Mouse (Mus musculus) MEL (cell line): ENCODE results near the gene Fam19a4. TPM values are rescaled to one million over a fixed set of nuclear protein-coding genes. Genes with fewer than 3 reads are reported as not detected.

ENCODE experiments used
- DNase-seq: peaks from one replicate; pipeline ENCODE4 v3.0.0; 2011; ENCODE audit warnings: low read depth, low spot score
- H3K27ac ChIP-seq: 2 replicates; pipeline ENCODE4 v1.5.1; 2012; ENCODE audit warnings: low read depth, mild to moderate bottlenecking, control low read depth, low read length, moderate library complexity; ENCODE audit not compliant: control insufficient read depth
- H3K27me3 ChIP-seq, 2 experiments: fragments of 150-350 bp in 1 of 2; sonication (generic) in 1 of 2; 2 replicates each; pipeline ENCODE4 v1.6.1; 2012; ENCODE audit warnings: low read length in 2 of 2, mild to moderate bottlenecking in 2 of 2, improper control_type of control experiment in 1 of 2, moderate library complexity in 1 of 2; ENCODE audit not compliant: insufficient read depth in 2 of 2, control insufficient read depth in 1 of 2
- H3K36me3 ChIP-seq, 2 experiments: 2 replicates each; pipeline ENCODE4 v1.6.1; 2012 to 2014; ENCODE audit warnings: low read length in 2 of 2, improper control_type of control experiment in 1 of 2, inconsistent platforms in 1 of 2, mild to moderate bottlenecking in 1 of 2; ENCODE audit not compliant: insufficient read depth in 2 of 2, control insufficient read depth in 1 of 2
- H3K4me1 ChIP-seq, 2 experiments: fragments of 150-350 bp in 1 of 2; sonication (generic) in 1 of 2; 2 replicates each; pipeline ENCODE4 v1.6.1; 2012; ENCODE audit warnings: low read length in 2 of 2, improper control_type of control experiment in 1 of 2, mild to moderate bottlenecking in 1 of 2; ENCODE audit not compliant: insufficient read depth in 2 of 2, control insufficient read depth in 1 of 2
- H3K4me3 ChIP-seq, 2 experiments: fragments of 150-350 bp in 1 of 2; sonication (generic) in 1 of 2; 2 replicates each; pipeline ENCODE4 v1.5.1; 2012; ENCODE audit warnings: low read depth in 2 of 2, low read length in 2 of 2, mild to moderate bottlenecking in 2 of 2, moderate library complexity in 2 of 2, control low read depth in 1 of 2, improper control_type of control experiment in 1 of 2; ENCODE audit not compliant: control insufficient read depth in 1 of 2, insufficient read depth in 1 of 2
- H3K79me2 ChIP-seq: 2 replicates; pipeline ENCODE4 v1.6.1; 2012; ENCODE audit warnings: mild to moderate bottlenecking, low read length, moderate library complexity; ENCODE audit not compliant: control insufficient read depth, poor library complexity, insufficient read depth
- H3K9ac ChIP-seq: 2 replicates; pipeline ENCODE4 v1.6.1; 2012; ENCODE audit warnings: low read depth, mild to moderate bottlenecking, control low read depth, low read length, moderate library complexity; ENCODE audit not compliant: control insufficient read depth, poor library complexity, severe bottlenecking
- H3K9me3 ChIP-seq: fragments of 150-350 bp; sonication (generic); replicated peaks from 2 replicates; pipeline ENCODE4 v1.6.1; 2012; ENCODE audit warnings: mild to moderate bottlenecking, low read length, improper control_type of control experiment, moderate library complexity; ENCODE audit not compliant: insufficient read depth
- CTCF ChIP-seq, 3 experiments: IDR thresholded peaks in 2 of 3; conservative IDR thresholded peaks in 1 of 3; 2 replicates each; pipeline ENCODE4 v1.5.1; 2011 to 2012; ENCODE audit warnings: low read length in 3 of 3, low read depth in 2 of 3, mild to moderate bottlenecking in 2 of 3, improper control_type of control experiment in 1 of 3, inconsistent platforms in 1 of 3, mixed read lengths in 1 of 3, moderate library complexity in 1 of 3; ENCODE audit not compliant: control insufficient read depth in 1 of 3, insufficient read depth in 1 of 3, poor library complexity in 1 of 3, severe bottlenecking in 1 of 3
- E2F4 ChIP-seq: IDR thresholded peaks from 2 replicates; pipeline ENCODE4 v1.6.1; 2011; ENCODE audit warnings: low read depth, low read length, improper control_type of control experiment, borderline replicate concordance
- ELF1 ChIP-seq: IDR thresholded peaks from 2 replicates; pipeline ENCODE4 v1.6.1; 2014; ENCODE audit warnings: low read depth, mild to moderate bottlenecking, inconsistent platforms, low read length, improper control_type of control experiment, moderate library complexity
- EP300 ChIP-seq, 2 experiments: IDR thresholded peaks; 2 replicates each; pipeline ENCODE4 v1.6.1; 2011; ENCODE audit warnings: improper control_type of control experiment in 2 of 2, low read length in 2 of 2, low read depth in 1 of 2, mild to moderate bottlenecking in 1 of 2
- ETS1 ChIP-seq: IDR thresholded peaks from 2 replicates; pipeline ENCODE4 v1.6.1; 2012; ENCODE audit warnings: low read depth, mild to moderate bottlenecking, inconsistent platforms, low read length, improper control_type of control experiment, moderate library complexity
- MAX ChIP-seq: IDR thresholded peaks from 2 replicates; pipeline ENCODE4 v1.6.1; 2011; ENCODE audit warnings: low read length, improper control_type of control experiment
- MAZ ChIP-seq: IDR thresholded peaks from 2 replicates; pipeline ENCODE4 v1.6.1; 2012; ENCODE audit warnings: low read depth, mild to moderate bottlenecking, inconsistent platforms, low read length, improper control_type of control experiment
- MYB ChIP-seq: IDR thresholded peaks from 2 replicates; pipeline ENCODE4 v1.6.1; 2011; ENCODE audit warnings: mild to moderate bottlenecking, low read depth, low read length, improper control_type of control experiment
- MYC ChIP-seq: IDR thresholded peaks from 2 replicates; pipeline ENCODE4 v1.6.1; 2011; ENCODE audit warnings: low read depth, mild to moderate bottlenecking, low read length, improper control_type of control experiment, moderate library complexity
- NELFE ChIP-seq: IDR thresholded peaks from 2 replicates; pipeline ENCODE4 v1.6.1; 2011; ENCODE audit warnings: low read depth, low read length, improper control_type of control experiment
- NRF1 ChIP-seq: IDR thresholded peaks from 2 replicates; pipeline ENCODE4 v1.6.1; 2014; ENCODE audit warnings: low read depth, mild to moderate bottlenecking, inconsistent platforms, low read length, improper control_type of control experiment, moderate library complexity; ENCODE audit not compliant: poor library complexity, insufficient read depth, severe bottlenecking
- POLR2A ChIP-seq, 2 experiments: IDR thresholded peaks; 2 replicates each; pipeline ENCODE4 v1.6.1; 2011 to 2012; ENCODE audit warnings: low read length in 2 of 2, mild to moderate bottlenecking in 2 of 2, control low read depth in 1 of 2, improper control_type of control experiment in 1 of 2, low read depth in 1 of 2, moderate library complexity in 1 of 2; ENCODE audit not compliant: control insufficient read depth in 1 of 2, insufficient read depth in 1 of 2, poor library complexity in 1 of 2
- POLR2AphosphoS2 ChIP-seq: IDR thresholded peaks from 2 replicates; pipeline ENCODE4 v1.6.1; 2011; ENCODE audit warnings: low read length, improper control_type of control experiment
- POLR2AphosphoS5 ChIP-seq: IDR thresholded peaks from 2 replicates; pipeline ENCODE4 v1.6.1; 2012; ENCODE audit warnings: low read depth, borderline replicate concordance, mild to moderate bottlenecking, inconsistent platforms, low read length, moderate library complexity, mixed read lengths
- RAD21 ChIP-seq: IDR thresholded peaks from 2 replicates; pipeline ENCODE4 v1.6.1; 2011; ENCODE audit warnings: mild to moderate bottlenecking, low read depth, low read length, improper control_type of control experiment
- RCOR1 ChIP-seq: IDR thresholded peaks from 2 replicates; pipeline ENCODE4 v1.6.1; 2012; ENCODE audit warnings: low read depth, mild to moderate bottlenecking, inconsistent platforms, low read length, improper control_type of control experiment
- SIN3A ChIP-seq: IDR thresholded peaks from 2 replicates; pipeline ENCODE4 v1.6.1; 2012; ENCODE audit warnings: low read length, improper control_type of control experiment, inconsistent platforms
- SMC3 ChIP-seq: IDR thresholded peaks from 2 replicates; pipeline ENCODE4 v1.6.1; 2011; ENCODE audit warnings: low read depth, low read length, improper control_type of control experiment
- TCF12 ChIP-seq: IDR thresholded peaks from 2 replicates; pipeline ENCODE4 v1.6.1; 2014; ENCODE audit warnings: low read depth, mild to moderate bottlenecking, inconsistent platforms, low read length, improper control_type of control experiment, moderate library complexity
- USF1 ChIP-seq: IDR thresholded peaks from 2 replicates; pipeline ENCODE4 v1.6.1; 2014; ENCODE audit warnings: low read depth, mild to moderate bottlenecking, inconsistent platforms, low read length, improper control_type of control experiment, moderate library complexity
- USF2 ChIP-seq, 2 experiments: IDR thresholded peaks; 2 replicates each; pipeline ENCODE4 v1.6.1; 2011 to 2012; ENCODE audit warnings: improper control_type of control experiment in 2 of 2, low read length in 2 of 2, borderline replicate concordance in 1 of 2, inconsistent platforms in 1 of 2, low read depth in 1 of 2, mild to moderate bottlenecking in 1 of 2; ENCODE audit not compliant: insufficient read depth in 1 of 2
- ZC3H11A ChIP-seq: IDR thresholded peaks from 2 replicates; pipeline ENCODE4 v1.6.1; 2012; ENCODE audit warnings: low read depth, mild to moderate bottlenecking, inconsistent platforms, low read length, improper control_type of control experiment
- ZKSCAN1 ChIP-seq: IDR thresholded peaks from 2 replicates; pipeline ENCODE4 v1.6.1; 2012; ENCODE audit warnings: low read depth, mild to moderate bottlenecking, inconsistent platforms, low read length, improper control_type of control experiment, moderate library complexity
- ZMIZ1 ChIP-seq: IDR thresholded peaks from 2 replicates; pipeline ENCODE4 v1.6.1; 2012; ENCODE audit warnings: low read depth, mild to moderate bottlenecking, inconsistent platforms, low read length, improper control_type of control experiment, moderate library complexity
- polyA plus RNA-seq, 2 experiments: library from polyadenylated mRNA; stranded (reverse) in 1 of 2; unstranded in 1 of 2; fragments of >175 nt in 1 of 2; fragments of >200 nt in 1 of 2; gene quantifications; 2 replicates each; pipeline versions ENCODE4 v1.2.1 to v1.2.4; 2012; ENCODE audit warnings: low replicate concordance in 2 of 2, low read depth in 1 of 2; ENCODE audit not compliant: insufficient read length in 2 of 2, insufficient read depth in 1 of 2, missing spikeins in 1 of 2
- total RNA-seq: library from RNA; depleted of rRNA; stranded (reverse); fragments of 300-350 nt; gene quantifications from 2 replicates; pipeline ENCODE4 v1.2.3, GENCODE M21; 2012; rRNA removed

The Fam19a4 gene
- total RNA-seq (not detected in 2 replicates), polyA plus RNA-seq (not detected)

DNA sequence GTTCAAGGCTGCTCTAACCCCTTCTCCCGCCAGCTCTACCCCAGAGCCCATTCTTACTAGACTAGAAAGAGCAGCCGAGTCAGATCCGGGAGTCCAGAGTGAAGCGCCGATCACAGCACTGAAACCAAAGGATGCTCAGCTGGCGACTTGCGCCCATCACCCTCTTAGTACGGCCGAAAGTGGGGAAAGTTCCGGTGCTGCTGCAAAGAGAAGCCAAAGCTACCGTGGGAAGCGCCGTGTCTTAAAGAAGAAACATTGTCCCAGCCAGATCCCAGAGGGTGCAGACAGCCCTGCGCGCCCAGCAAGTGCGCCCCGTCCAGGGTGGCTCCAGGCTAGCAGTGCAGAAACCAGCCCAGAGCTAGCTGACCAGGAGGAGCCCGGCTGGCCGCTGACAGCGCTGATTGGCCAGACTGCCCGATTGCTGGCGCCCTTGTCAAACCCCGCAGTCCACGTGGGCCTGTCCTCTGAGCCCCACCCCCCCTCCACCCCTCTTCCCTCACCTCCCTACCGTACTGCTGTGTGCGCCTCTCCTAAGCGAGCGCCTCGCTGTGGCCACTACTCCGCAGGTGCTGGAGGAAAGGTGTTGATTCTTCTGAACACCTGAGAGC is at the start of gene Fam19a4:
Gene Fam19a4, minus strand, starts transcription at position 340 of the 608 bp plus-strand sequence.
- H3K27me3 ChIP-seq, result no peaks in the 10 kb centered on the region
- no peak within 1 kb of the TSS for H3K27ac ChIP-seq
- DNase-seq, result no peak
- no peaks in the 10 kb centered on the region for H3K9me3 ChIP-seq
- no peak within 1 kb of the TSS for H3K9ac ChIP-seq
- H3K79me2 ChIP-seq, result no peaks in the 10 kb centered on the region
- no peaks in the 10 kb centered on the region for H3K36me3 ChIP-seq
- no peak within 1 kb of the TSS for H3K4me3 ChIP-seq
- TF ChIP-seq TCF12, result no peak
- TF ChIP-seq ZKSCAN1, result no peak
- TF ChIP-seq RAD21, result no peak
- no peak for TF ChIP-seq E2F4
- no peak for TF ChIP-seq ETS1
- no peak for TF ChIP-seq USF1
- TF ChIP-seq MYB, result no peak
- no peak for TF ChIP-seq NRF1
- no peak for TF ChIP-seq MAZ
- TF ChIP-seq ZMIZ1, result no peak
- no peak for TF ChIP-seq SIN3A
- TF ChIP-seq POLR2A (IDR thresholded peaks at IDR 0.05; ENCODE audit: control insufficient read depth in 1 of 2, insufficient read depth in 1 of 2, low read depth in 1 of 2, low read length in 2 of 2, poor library complexity in 1 of 2), result no peak
- no peaks in the 10 kb centered on the region for H3K4me1 ChIP-seq

DNA sequence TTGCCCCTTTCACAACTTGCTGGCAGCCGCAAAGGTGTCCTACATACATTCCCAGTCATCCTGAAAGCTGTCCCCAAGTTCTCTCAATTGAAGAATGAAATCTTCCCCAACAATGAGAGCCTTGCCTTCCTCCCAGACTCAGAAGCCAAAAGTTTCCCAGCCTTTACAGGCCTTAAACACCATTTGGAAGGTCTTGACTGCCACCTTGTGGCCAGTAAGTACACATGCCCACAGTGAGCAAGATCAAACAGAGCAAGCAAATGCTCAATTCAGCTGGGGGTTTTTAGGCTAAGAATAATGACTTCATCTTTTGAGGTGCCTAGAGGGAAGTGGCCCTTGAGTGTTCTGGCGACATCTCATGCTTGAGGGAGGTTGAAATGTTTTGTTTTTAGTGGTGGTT is 46.6 kb upstream of the Fam19a4 start:
- no peak for TF ChIP-seq MAZ
- TF ChIP-seq RCOR1, result no peak
- no peak for TF ChIP-seq ZKSCAN1
- peak; percentile 72 to 89 (median 80) for TF ChIP-seq CTCF (IDR thresholded peaks at IDR 0.05 in 2 of 3, conservative IDR thresholded peaks at IDR 0.05 in 1 of 3; ENCODE audit: control insufficient read depth in 1 of 3, insufficient read depth in 1 of 3, low read depth in 2 of 3, low read length in 3 of 3, poor library complexity in 1 of 3, severe bottlenecking in 1 of 3)
- TF ChIP-seq POLR2A (IDR thresholded peaks at IDR 0.05; ENCODE audit: control insufficient read depth in 1 of 2, insufficient read depth in 1 of 2, low read depth in 1 of 2, low read length in 2 of 2, poor library complexity in 1 of 2), result no peak
- no peak for TF ChIP-seq POLR2AphosphoS5
- TF ChIP-seq MYC, result no peak
- TF ChIP-seq NRF1, result 0 out of 2 replicates have a peak, but pooled peaks have one; percentile 9
- TF ChIP-seq EP300 (IDR thresholded peaks at IDR 0.05; ENCODE audit: low read depth in 1 of 2, low read length in 2 of 2), result no peak
- TF ChIP-seq USF2 (IDR thresholded peaks at IDR 0.05; ENCODE audit: borderline replicate concordance in 1 of 2, insufficient read depth in 1 of 2, low read depth in 1 of 2, low read length in 2 of 2), result no peak
- 0 out of 2 replicates have a peak, but pooled peaks have one; percentile 15 for TF ChIP-seq MAX
- TF ChIP-seq POLR2AphosphoS2, result no peak
- TF ChIP-seq SMC3, result peak; percentile 74
- peak; percentile 61 for TF ChIP-seq ZC3H11A
- no peak for TF ChIP-seq ELF1
- peak; percentile 76 for TF ChIP-seq RAD21
- TF ChIP-seq NELFE, result no peak
- Histone ChIP-seq H3K36me3 (no peaks in the 10 kb centered on the region), H3K4me1 (no peaks in the 10 kb centered on the region; a peak in 1 of 4 replicates), H3K4me3 (no peak overlapping the region), H3K27me3 (no peaks in the 10 kb centered on the region), H3K9me3 (no peaks in the 10 kb centered on the region), H3K27ac (no peak overlapping the region), H3K9ac (no peak overlapping the region), H3K79me2 (no peaks in the 10 kb centered on the region)
- DNase-seq, result peak; percentile 79
